Mouse (Mus musculus) ES-E14 (cell line): ENCODE data around the gene Cdk10. TPM values are rescaled to one million over a fixed set of nuclear protein-coding genes. Genes with fewer than 3 reads are reported as not detected.
"Not testable (repeated sequence)": the region's sequence is repeated elsewhere in the genome, so short reads cannot be mapped to it uniquely, and the experiment has no call there.

Experiments
- DNase-seq: peaks from one replicate; pipeline ENCODE4 v3.0.0-alpha.2; 2013; ENCODE audit warnings: low read depth, low spot score
- H3K27ac ChIP-seq: 2 replicates; pipeline ENCODE4 v1.5.1; 2012; ENCODE audit warnings: low read depth, mild to moderate bottlenecking, low read length, moderate library complexity, mixed read lengths; ENCODE audit not compliant: poor library complexity, insufficient read depth, severe bottlenecking
- H3K36me3 ChIP-seq: 2 replicates; pipeline ENCODE4 v1.6.1; 2012; ENCODE audit warnings: mild to moderate bottlenecking, low read length, moderate library complexity, mixed read lengths; ENCODE audit not compliant: control insufficient read depth, poor library complexity, insufficient read depth, severe bottlenecking
- H3K4me1 ChIP-seq, 2 experiments: fragments of 150-350 bp in 1 of 2; sonication (generic) in 1 of 2; 2 replicates each; pipeline ENCODE4 v1.6.1; 2012; ENCODE audit warnings: low read length in 2 of 2, mild to moderate bottlenecking in 1 of 2, mixed read lengths in 1 of 2; ENCODE audit not compliant: control insufficient read depth in 2 of 2, insufficient read depth in 2 of 2, poor library complexity in 1 of 2
- H3K4me3 ChIP-seq, 2 experiments: fragments of 150-350 bp in 1 of 2; sonication (generic) in 1 of 2; 2 replicates each; pipeline ENCODE4 v1.5.1; 2012; ENCODE audit warnings: low read length in 2 of 2, low read depth in 1 of 2, mild to moderate bottlenecking in 1 of 2, mixed read lengths in 1 of 2; ENCODE audit not compliant: insufficient read depth in 1 of 2, poor library complexity in 1 of 2, severe bottlenecking in 1 of 2
- H3K9ac ChIP-seq: 2 replicates; pipeline ENCODE4 v1.6.1; 2012; ENCODE audit warnings: low read depth, mild to moderate bottlenecking, low read length, mixed read lengths; ENCODE audit not compliant: poor library complexity, insufficient read depth, severe bottlenecking
- H3K9me3 ChIP-seq: fragments of 150-350 bp; sonication (generic); 2 replicates; pipeline ENCODE4 v1.6.1; 2012; ENCODE audit warnings: low read depth, mild to moderate bottlenecking, low read length; ENCODE audit not compliant: control insufficient read depth, insufficient read depth
- CHD2 ChIP-seq: IDR thresholded peaks from 2 replicates; pipeline ENCODE4 v1.6.1; 2014; ENCODE audit warnings: mild to moderate bottlenecking, low read depth, low read length, inconsistent platforms
- HCFC1 ChIP-seq: IDR thresholded peaks from 2 replicates; pipeline ENCODE4 v1.6.1; 2012; ENCODE audit warnings: low read length, inconsistent platforms, borderline replicate concordance; ENCODE audit not compliant: insufficient read depth
- MAFK ChIP-seq: IDR thresholded peaks from 2 replicates; pipeline ENCODE4 v1.6.1; 2014; ENCODE audit warnings: mild to moderate bottlenecking, low read depth, low read length, inconsistent platforms; ENCODE audit not compliant: insufficient read depth
- ZC3H11A ChIP-seq: IDR thresholded peaks from 2 replicates; pipeline ENCODE4 v1.6.1; 2012; ENCODE audit warnings: low read depth, mild to moderate bottlenecking, inconsistent platforms, low read length, borderline replicate concordance
- ZNF384 ChIP-seq: IDR thresholded peaks from 2 replicates; pipeline ENCODE4 v1.6.1; 2012; ENCODE audit warnings: low read depth, low read length, inconsistent platforms
- in situ Hi-C, 2 experiments: fragments of 600-800 bp; cut with MboI; formaldehyde crosslinking; loops; one replicate each; pipeline ENCODE4 v1.15.1; 2025; ENCODE audit warnings: low sequenced_read_pairs in 2 of 2, inconsistent platforms in 1 of 2; ENCODE audit not compliant: unreplicated experiment in 2 of 2
- total RNA-seq: library from RNA; depleted of rRNA; stranded (reverse); fragments of 300-350 nt; gene quantifications from 2 replicates; pipeline ENCODE4 v1.2.3, GENCODE M21; 2012

The Cdk10 gene
- total RNA-seq, 1 experiment: 42.7 TPM

GRCm38 (mm10) chr8:123213118-123213772, 11.4 kb upstream of the Cdk10 start:
- H3K36me3 ChIP-seq: peaks cover 15% of the 10 kb centered on the region
- H3K9me3 ChIP-seq: no peaks in the 10 kb centered on the region
- H3K4me3 ChIP-seq: peak overlapping the region; percentile 62 to 95
- no peak overlapping the region for H3K27ac ChIP-seq
- no peak for DNase-seq
- in situ Hi-C loops: no loop called here
- H3K4me1 ChIP-seq: peaks cover 2 to 3% of the 10 kb centered on the region in 2 experiments; a peak in 2 of 4 replicates
- H3K9ac ChIP-seq: peak overlapping the region; percentile 58
- TF ChIP-seq CHD2 (no peak), MAFK (no peak), ZNF384 (no peak), HCFC1 (no peak), ZC3H11A (no peak)

GRCm38 (mm10) chr8:123215430-123215829, 9.2 kb upstream of the Cdk10 start:
- H3K9me3 ChIP-seq: no peaks in the 10 kb centered on the region
- TF ChIP-seq MAFK (no peak), CHD2 (no peak), ZC3H11A (no peak), ZNF384 (no peak), HCFC1 (no peak)
- in situ Hi-C loops: no loop called here

GRCm38 (mm10) chr8:123220917-123221316, 3.7 kb upstream of the Cdk10 start:
- no peak for DNase-seq
- H3K9me3 ChIP-seq: no peaks in the 10 kb centered on the region

More at GRCm38 (mm10) chr8:123215430-123215829, 9.2 kb upstream of the Cdk10 start:
- Histone ChIP-seq H3K9ac (no peak overlapping the region), H3K36me3 (no peaks in the 10 kb centered on the region; the same call in 1 of the 2 replicates), H3K4me1 (peaks cover 2 to 3% of the 10 kb centered on the region in 2 experiments; a peak in 2 of 4 replicates), H3K27ac (no peak overlapping the region), H3K4me3 (no peak overlapping the region)
- no peak for DNase-seq

GRCm38 (mm10) chr8:123228416-123228815, 3.8 kb downstream of the Cdk10 start:
- H3K4me3 ChIP-seq: no peak overlapping the region
- DNase-seq: no peak
- H3K36me3 ChIP-seq: peaks cover 20% of the 10 kb centered on the region
- no peak for TF ChIP-seq MAFK
- no peak for TF ChIP-seq ZNF384
- TF ChIP-seq ZC3H11A: no peak
- TF ChIP-seq HCFC1: no peak
- no peak for TF ChIP-seq CHD2
- H3K9ac ChIP-seq: no peak overlapping the region
- H3K4me1 ChIP-seq: peaks cover 2 to 10% of the 10 kb centered on the region in 2 experiments; a peak in 3 of 4 replicates
- in situ Hi-C loops: no loop called here
- no peaks in the 10 kb centered on the region for H3K9me3 ChIP-seq
- H3K27ac ChIP-seq: no peak overlapping the region

More at GRCm38 (mm10) chr8:123220917-123221316, 3.7 kb upstream of the Cdk10 start:
- Histone ChIP-seq H3K27ac (no peak overlapping the region), H3K9ac (no peak overlapping the region), H3K36me3 (no peaks in the 10 kb centered on the region), H3K4me1 (peaks cover 2 to 3% of the 10 kb centered on the region in 2 experiments; a peak in 2 of 4 replicates), H3K4me3 (no peak overlapping the region)
- TF ChIP-seq HCFC1 (no peak), CHD2 (no peak), ZNF384 (no peak), MAFK (no peak), ZC3H11A (no peak)
- in situ Hi-C loops: no loop called here

GRCm38 (mm10) chr8:123230326-123230725, 5.7 kb downstream of the Cdk10 start:
- H3K9ac ChIP-seq, DNase-seq, H3K4me3 ChIP-seq, H3K27ac ChIP-seq, in situ Hi-C loops, H3K9me3 ChIP-seq: not testable (repeated sequence)
- Histone ChIP-seq H3K36me3 (peaks cover 20% of the 10 kb centered on the region), H3K4me1 (peaks cover 0 to 21% of the 10 kb centered on the region in 2 experiments; a peak in 2 of 4 replicates)
